Mouse (Mus musculus): ENCODE measurements around the gene Etl4. TPM values are rescaled to one million over a fixed set of nuclear protein-coding genes. Genes with fewer than 3 reads are reported as not detected.
"Not testable (repeated sequence)": the region's sequence is repeated elsewhere in the genome, so short reads cannot be mapped to it uniquely, and the experiment has no call there.

The Etl4 gene
- polyA plus RNA-seq, 1 experiment = 83.4 TPM

- DNase-seq (ENCODE audit: extremely low spot score in 1 of 2, low spot score in 1 of 2) = no peak
These were observed 382.1 kb downstream of the Etl4 start for GRCm38 (mm10) chr2:20291741-20292110.

- peak; percentile 81 to 93 for DNase-seq (ENCODE audit: extremely low spot score in 1 of 2, low spot score in 1 of 2)
These were observed 383.8 kb downstream of the Etl4 start for GRCm38 (mm10) chr2:20293336-20293735.

GRCm38 (mm10) chr2:20294596-20294995, 385.0 kb downstream of the Etl4 start:
- DNase-seq (ENCODE audit: extremely low spot score in 1 of 2, low spot score in 1 of 2) = no peak

- peak in 1 of 2 experiments; percentile 20 for DNase-seq (ENCODE audit: extremely low spot score in 1 of 2, low spot score in 1 of 2)
These were observed 392.9 kb downstream of the Etl4 start for GRCm38 (mm10) chr2:20302517-20302916.

GRCm38 (mm10) chr2:20324954-20325353, 415.4 kb downstream of the Etl4 start:
- peak in 1 of 2 experiments; percentile 23 for DNase-seq (ENCODE audit: extremely low spot score in 1 of 2, low spot score in 1 of 2)

GRCm38 (mm10) chr2:20336176-20336575, 426.6 kb downstream of the Etl4 start:
- DNase-seq (ENCODE audit: extremely low spot score in 1 of 2, low spot score in 1 of 2) = no peak

GRCm38 (mm10) chr2:20339016-20339734, 429.6 kb downstream of the Etl4 start:
- DNase-seq (ENCODE audit: extremely low spot score in 1 of 2, low spot score in 1 of 2) = peak in 1 of 2 experiments; percentile 15

GRCm38 (mm10) chr2:20339919-20340318, 430.3 kb downstream of the Etl4 start:
- no peak for DNase-seq (ENCODE audit: extremely low spot score in 1 of 2, low spot score in 1 of 2)

GRCm38 (mm10) chr2:20346873-20347272, 437.3 kb downstream of the Etl4 start:
- DNase-seq (ENCODE audit: extremely low spot score in 1 of 2, low spot score in 1 of 2) = no peak

- no peak for DNase-seq (ENCODE audit: extremely low spot score in 1 of 2, low spot score in 1 of 2)
These were observed 439.7 kb downstream of the Etl4 start for GRCm38 (mm10) chr2:20349268-20349667.

- no peak for DNase-seq (ENCODE audit: extremely low spot score in 1 of 2, low spot score in 1 of 2)
These were observed 443.2 kb downstream of the Etl4 start for GRCm38 (mm10) chr2:20352796-20353195.

- DNase-seq (ENCODE audit: extremely low spot score in 1 of 2, low spot score in 1 of 2) = no peak
These were observed 467.4 kb downstream of the Etl4 start for GRCm38 (mm10) chr2:20377026-20377425.

GRCm38 (mm10) chr2:20380874-20381273, 471.3 kb downstream of the Etl4 start:
- DNase-seq (ENCODE audit: extremely low spot score in 1 of 2, low spot score in 1 of 2) = not testable (repeated sequence)

- no peak for DNase-seq (ENCODE audit: extremely low spot score in 1 of 2, low spot score in 1 of 2)
These were observed 484.5 kb downstream of the Etl4 start for GRCm38 (mm10) chr2:20394083-20394482.

- no peak for DNase-seq (ENCODE audit: extremely low spot score in 1 of 2, low spot score in 1 of 2)
These were observed 487.4 kb downstream of the Etl4 start for GRCm38 (mm10) chr2:20396978-20397377.

GRCm38 (mm10) chr2:20400556-20400955, 491.0 kb downstream of the Etl4 start:
- no peak for DNase-seq (ENCODE audit: extremely low spot score in 1 of 2, low spot score in 1 of 2)

GRCm38 (mm10) chr2:20404395-20404794, 494.8 kb downstream of the Etl4 start:
- DNase-seq (ENCODE audit: extremely low spot score in 1 of 2, low spot score in 1 of 2) = no peak

GRCm38 (mm10) chr2:20407101-20407500, 497.5 kb downstream of the Etl4 start:
- peak; percentile 67 to 74 for DNase-seq (ENCODE audit: extremely low spot score in 1 of 2, low spot score in 1 of 2)

- DNase-seq (ENCODE audit: extremely low spot score in 1 of 2, low spot score in 1 of 2) = no peak
These were observed 505.3 kb downstream of the Etl4 start for GRCm38 (mm10) chr2:20414856-20415255.

- no peak for DNase-seq (ENCODE audit: extremely low spot score in 1 of 2, low spot score in 1 of 2)
These were observed 507.5 kb downstream of the Etl4 start for GRCm38 (mm10) chr2:20416934-20417614.

- DNase-seq (ENCODE audit: extremely low spot score in 1 of 2, low spot score in 1 of 2) = no peak
These were observed 508.4 kb downstream of the Etl4 start for GRCm38 (mm10) chr2:20417998-20418397.

- peak; percentile 23 to 53 for DNase-seq (ENCODE audit: extremely low spot score in 1 of 2, low spot score in 1 of 2)
These were observed 510.4 kb downstream of the Etl4 start for GRCm38 (mm10) chr2:20419975-20420374.
